Mouse (Mus musculus) myocyte (in vitro differentiated cells): ENCODE measurements at regions not wholly inside any gene's neighbourhood (a gene's known extent, or its start where the extent isn't known, plus 50 kb on each side); places are given as distances from the start of the nearest gene placed in this dataset.

ENCODE experiments used
- H3K27me3 ChIP-seq: one replicate; pipeline ENCODE4 v1.6.1; 2011; ENCODE audit not compliant: control insufficient read depth, insufficient read depth, insufficient read length
- H3K36me3 ChIP-seq: one replicate; pipeline ENCODE4 v1.6.1; 2011; ENCODE audit not compliant: control insufficient read depth, insufficient read depth
- H3K4me2 ChIP-seq: one replicate; pipeline ENCODE4 v1.6.1; 2011; ENCODE audit warnings: low read depth, control low read depth
- H3K4me3 ChIP-seq: one replicate; pipeline ENCODE4 v1.5.1; 2011; ENCODE audit warnings: mild to moderate bottlenecking, control low read depth, moderate library complexity
- H3K79me2 ChIP-seq: one replicate; pipeline ENCODE4 v1.6.1; 2011; ENCODE audit not compliant: control insufficient read depth, insufficient read depth
- H3ac ChIP-seq: one replicate; pipeline ENCODE4 v1.6.1; 2011; ENCODE audit not compliant: control insufficient read depth, insufficient read length
- CEBPB ChIP-seq: IDR thresholded peaks from 2 replicates; pipeline ENCODE4 v1.6.1; 2011; ENCODE audit warnings: mild to moderate bottlenecking, moderate library complexity; ENCODE audit not compliant: poor library complexity, insufficient read depth, severe bottlenecking
- E2F4 ChIP-seq: IDR thresholded peaks from one replicate; pipeline ENCODE4 v1.6.1; 2011; ENCODE audit warnings: mild to moderate bottlenecking, control low read depth, moderate library complexity; ENCODE audit not compliant: insufficient read depth
- MAX ChIP-seq: IDR thresholded peaks from one replicate; pipeline ENCODE4 v1.6.1; 2011; ENCODE audit warnings: low read depth, mild to moderate bottlenecking, control low read depth
- MYOD1 ChIP-seq, 3 experiments: IDR thresholded peaks; one replicate each; pipeline ENCODE4 v1.6.1; 2011; ENCODE audit warnings: control low read depth in 2 of 3, low read depth in 2 of 3, mild to moderate bottlenecking in 2 of 3, moderate library complexity in 1 of 3; ENCODE audit not compliant: insufficient read length in 2 of 3, control insufficient read depth in 1 of 3
- MYOG ChIP-seq, 3 experiments: IDR thresholded peaks; one replicate each; pipeline ENCODE4 v1.6.1; 2011; ENCODE audit warnings: control low read depth in 2 of 3, low read depth in 2 of 3, mild to moderate bottlenecking in 2 of 3; ENCODE audit not compliant: insufficient read length in 2 of 3, control insufficient read depth in 1 of 3, insufficient read depth in 1 of 3
- POLR2A ChIP-seq: IDR thresholded peaks from one replicate; pipeline ENCODE4 v1.6.1; 2011; ENCODE audit warnings: low read depth, mild to moderate bottlenecking, control low read depth, moderate library complexity; ENCODE audit not compliant: insufficient read length
- POLR2AphosphoS2 ChIP-seq: IDR thresholded peaks from one replicate; pipeline ENCODE4 v1.6.1; 2011; ENCODE audit warnings: low read depth, control low read depth; ENCODE audit not compliant: insufficient read length
- REST ChIP-seq: IDR thresholded peaks from one replicate; pipeline ENCODE4 v1.6.1; 2011; ENCODE audit warnings: mild to moderate bottlenecking, control low read depth, moderate library complexity; ENCODE audit not compliant: insufficient read depth, insufficient read length
- SRF ChIP-seq: IDR thresholded peaks from one replicate; pipeline ENCODE4 v1.6.1; 2011; ENCODE audit warnings: low read depth; ENCODE audit not compliant: control insufficient read depth, insufficient read length
- TCF12 ChIP-seq: IDR thresholded peaks from one replicate; pipeline ENCODE4 v1.6.1; 2011; ENCODE audit warnings: mild to moderate bottlenecking, control low read depth; ENCODE audit not compliant: poor library complexity, insufficient read depth, severe bottlenecking
- TCF3 ChIP-seq: IDR thresholded peaks from one replicate; pipeline ENCODE4 v1.6.1; 2011; ENCODE audit warnings: low read depth, control low read depth; ENCODE audit not compliant: insufficient read length
- USF1 ChIP-seq: IDR thresholded peaks from one replicate; pipeline ENCODE4 v1.6.1; 2011; ENCODE audit warnings: low read depth, mild to moderate bottlenecking, control low read depth, moderate library complexity

DNA sequence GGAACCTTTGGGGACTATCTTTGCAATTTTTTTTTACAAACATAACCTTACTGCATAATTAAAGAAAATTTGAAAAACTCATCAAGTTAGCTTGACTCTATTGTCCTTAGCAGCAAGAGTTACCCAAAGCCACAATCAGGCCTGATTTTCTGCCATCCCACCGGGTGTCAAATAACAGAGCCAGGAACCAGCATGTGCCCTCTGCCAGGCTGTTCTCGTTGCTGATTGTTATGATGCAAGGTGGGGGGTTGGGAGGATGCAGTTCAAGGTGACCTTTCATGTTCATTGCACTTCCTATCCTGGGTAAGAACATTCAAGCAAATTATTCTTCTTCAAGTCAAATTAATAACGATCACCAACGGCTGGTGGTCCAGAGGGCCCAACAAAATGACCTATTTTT, 370.6 kb upstream of the Zdhhc25 start:
- no peak for TF ChIP-seq MAX
- no peak for TF ChIP-seq TCF3
- no peak for TF ChIP-seq REST
- TF ChIP-seq POLR2A: no peak
- no peak for TF ChIP-seq CEBPB
- TF ChIP-seq SRF: no peak
- no peak for TF ChIP-seq USF1
- TF ChIP-seq MYOG (IDR thresholded peaks at IDR 0.05; ENCODE audit: control insufficient read depth in 1 of 3, insufficient read depth in 1 of 3, insufficient read length in 2 of 3, low read depth in 2 of 3): no peak
- no peak for TF ChIP-seq TCF12
- no peak for TF ChIP-seq E2F4
- no peak for TF ChIP-seq POLR2AphosphoS2
- no peak for TF ChIP-seq MYOD1 (IDR thresholded peaks at IDR 0.05; ENCODE audit: control insufficient read depth in 1 of 3, insufficient read length in 2 of 3, low read depth in 2 of 3)
- Histone ChIP-seq H3K4me2 (no peak overlapping the region), H3K79me2 (no peaks in the 10 kb centered on the region), H3K27me3 (no peaks in the 10 kb centered on the region), H3ac (no peak overlapping the region), H3K4me3 (no peak overlapping the region), H3K36me3 (no peaks in the 10 kb centered on the region)

GRCm38 (mm10) chr15:88244606-88245005, 355.5 kb upstream of the Zdhhc25 start:
- Histone ChIP-seq H3K4me2 (no peak overlapping the region), H3K4me3 (no peak overlapping the region), H3K36me3 (no peaks in the 10 kb centered on the region), H3K79me2 (no peaks in the 10 kb centered on the region), H3K27me3 (no peaks in the 10 kb centered on the region), H3ac (no peak overlapping the region)
- no peak for TF ChIP-seq USF1

DNA sequence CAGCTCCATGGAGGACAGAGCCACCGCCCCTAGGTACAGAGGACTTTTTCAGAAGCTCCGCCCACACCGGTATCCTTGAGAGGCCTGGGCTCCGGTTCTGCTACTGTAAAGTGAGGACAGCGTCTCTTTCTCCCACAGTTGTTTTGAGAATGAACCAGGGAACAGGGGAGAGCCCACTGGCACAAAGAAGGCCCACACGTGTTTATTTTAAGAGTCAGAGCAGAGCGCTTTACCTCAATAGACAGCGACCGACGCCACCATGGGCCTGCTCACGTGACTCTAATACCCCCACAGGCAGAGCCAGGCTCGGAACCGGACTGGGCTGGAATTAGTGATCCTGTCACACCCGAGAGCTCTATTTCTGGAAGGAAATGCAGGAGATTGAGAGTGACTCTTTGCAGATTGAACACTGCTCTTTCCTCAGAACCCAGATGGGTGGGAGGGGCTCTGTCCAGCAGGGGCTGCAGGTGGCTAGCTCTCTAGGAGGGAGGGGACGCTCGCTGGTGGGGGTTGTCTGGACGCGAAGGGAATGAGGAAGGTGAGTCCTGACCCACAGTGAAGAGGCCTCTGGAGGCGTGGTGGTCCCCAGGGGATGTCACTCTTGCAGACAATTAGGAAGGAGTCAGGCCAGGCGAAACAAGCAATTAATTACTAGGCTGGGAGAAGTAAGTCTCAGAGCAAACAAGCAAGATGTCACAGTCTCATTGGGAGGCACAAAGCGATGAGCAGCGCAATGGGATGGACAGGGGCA, 354.4 kb upstream of the Zdhhc25 start:
- no peak for TF ChIP-seq USF1
- TF ChIP-seq POLR2AphosphoS2: no peak
- TF ChIP-seq MYOD1 (IDR thresholded peaks at IDR 0.05; ENCODE audit: control insufficient read depth in 1 of 3, insufficient read length in 2 of 3, low read depth in 2 of 3): no peak
- no peak for TF ChIP-seq E2F4
- no peak for TF ChIP-seq REST
- TF ChIP-seq TCF12: no peak
- no peak for TF ChIP-seq MAX
- no peak for TF ChIP-seq CEBPB
- H3ac ChIP-seq: no peak overlapping the region
- H3K27me3 ChIP-seq: no peaks in the 10 kb centered on the region
- no peak overlapping the region for H3K4me2 ChIP-seq
- no peaks in the 10 kb centered on the region for H3K79me2 ChIP-seq
- H3K36me3 ChIP-seq: no peaks in the 10 kb centered on the region
- H3K4me3 ChIP-seq: no peak overlapping the region

DNA sequence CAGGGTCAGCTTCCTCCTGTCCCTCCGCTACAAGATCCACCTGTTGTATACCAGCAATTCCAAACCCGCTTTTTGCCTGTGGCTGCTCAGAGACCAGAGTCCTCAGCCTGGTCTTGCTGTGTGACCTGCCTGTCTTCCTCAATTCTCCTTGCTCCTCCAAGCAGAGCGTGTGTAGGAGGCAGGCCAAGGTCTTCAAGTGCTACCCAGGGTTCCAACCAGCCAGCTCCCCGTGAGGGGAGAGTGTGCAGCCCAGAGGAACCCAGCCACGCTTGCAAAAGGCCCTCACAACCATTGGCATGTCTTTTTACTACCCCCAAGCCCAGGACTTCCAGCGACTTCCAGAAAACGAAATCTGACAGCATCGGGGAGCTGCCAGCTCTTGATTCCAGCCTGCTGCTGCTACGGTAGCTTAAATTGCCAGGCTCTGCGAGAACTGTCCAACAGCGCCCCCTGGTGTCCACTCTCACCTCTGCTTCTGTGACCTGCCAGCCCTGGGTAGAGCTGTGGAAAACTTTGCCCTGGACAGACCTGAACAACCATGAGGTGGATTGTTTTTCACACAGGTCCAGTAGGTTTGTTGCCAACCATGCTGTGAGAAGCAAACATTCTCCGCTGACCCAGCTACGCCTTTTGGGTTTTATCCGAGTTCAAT, 352.0 kb upstream of the Zdhhc25 start:
- Histone ChIP-seq H3K27me3 (no peaks in the 10 kb centered on the region), H3ac (no peak overlapping the region), H3K4me3 (no peak overlapping the region)

DNA sequence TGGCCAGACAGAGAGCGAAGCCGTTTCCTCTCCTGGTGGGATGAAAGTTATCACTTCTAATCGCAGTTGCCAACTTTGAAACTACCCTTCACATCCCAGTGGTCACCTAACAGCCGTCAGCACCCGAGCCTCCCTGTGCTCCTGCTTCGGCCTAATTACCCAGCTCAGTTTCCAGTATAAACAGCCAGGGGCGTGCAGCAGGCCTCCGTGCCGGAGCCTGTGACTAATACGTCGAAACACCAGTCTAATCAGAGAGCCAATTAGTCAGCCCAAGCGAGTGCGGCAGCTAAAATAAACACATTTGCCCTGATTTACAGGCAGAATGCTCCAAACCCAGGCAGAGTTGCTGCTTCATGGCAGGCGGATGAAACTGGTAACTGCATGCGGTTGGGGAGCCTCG, 312.1 kb upstream of the Zdhhc25 start:
- Histone ChIP-seq H3ac (no peak overlapping the region), H3K4me2 (no peak overlapping the region), H3K4me3 (no peak overlapping the region), H3K27me3 (no peaks in the 10 kb centered on the region), H3K36me3 (no peaks in the 10 kb centered on the region), H3K79me2 (no peaks in the 10 kb centered on the region)
- no peak for TF ChIP-seq USF1
- TF ChIP-seq TCF12: no peak
- TF ChIP-seq SRF: no peak
- TF ChIP-seq CEBPB: no peak
- no peak for TF ChIP-seq REST
- no peak for TF ChIP-seq TCF3
- TF ChIP-seq MYOG (IDR thresholded peaks at IDR 0.05; ENCODE audit: control insufficient read depth in 1 of 3, insufficient read depth in 1 of 3, insufficient read length in 2 of 3, low read depth in 2 of 3): no peak
- no peak for TF ChIP-seq E2F4
- TF ChIP-seq POLR2AphosphoS2: no peak
- no peak for TF ChIP-seq POLR2A
- TF ChIP-seq MAX: no peak

More for the DNA sequence above, 352.0 kb upstream of the Zdhhc25 start:
- TF ChIP-seq POLR2A (no peak), MYOG (IDR thresholded peaks at IDR 0.05; ENCODE audit: control insufficient read depth in 1 of 3, insufficient read depth in 1 of 3, insufficient read length in 2 of 3, low read depth in 2 of 3) (no peak), TCF3 (no peak), MAX (no peak), SRF (no peak), REST (no peak), E2F4 (no peak), USF1 (no peak)
- H3K4me2 ChIP-seq: no peak overlapping the region
- no peaks in the 10 kb centered on the region for H3K79me2 ChIP-seq
- no peaks in the 10 kb centered on the region for H3K36me3 ChIP-seq
